Mouse (Mus musculus): Measurements from ENCODE around the gene Esd.

The Esd gene

DNA sequence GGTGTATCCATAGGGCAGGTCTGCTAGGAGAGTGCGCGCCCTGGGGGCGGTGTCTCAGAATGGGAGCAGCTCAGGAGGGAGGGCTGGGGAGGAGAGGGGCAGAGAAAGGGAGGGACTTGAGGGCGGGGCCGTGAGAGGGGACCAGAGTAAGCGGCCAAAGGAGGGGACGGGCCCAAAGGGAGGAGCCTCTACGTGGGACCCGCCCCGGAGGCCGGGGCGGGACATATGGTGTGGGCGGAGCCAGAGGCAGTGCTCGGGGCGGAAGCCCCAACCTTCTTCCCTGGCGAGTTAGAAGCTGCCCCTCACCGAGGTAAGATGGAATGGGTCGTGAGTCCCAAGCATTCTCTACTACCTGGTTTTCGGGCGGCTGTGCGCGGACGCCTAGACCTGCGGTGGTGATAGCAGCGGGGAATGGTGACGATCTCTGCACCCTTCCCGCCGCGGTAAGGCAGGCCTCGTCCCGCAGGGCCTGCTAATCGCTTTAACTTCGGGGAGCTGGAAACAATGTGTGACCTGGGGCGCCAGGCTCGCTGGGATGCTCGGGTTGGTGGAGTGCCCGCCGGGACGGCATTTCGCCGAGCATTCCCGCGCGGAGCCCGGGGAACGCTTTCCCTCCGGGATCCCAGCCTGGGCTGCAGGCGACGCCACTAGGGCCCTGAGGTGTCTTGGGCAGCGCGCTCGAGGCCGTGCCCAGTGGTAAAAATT is at the start of gene Esd:
Gene Esd (plus strand): TSS at position 219 of the 705 bp plus-strand sequence.
- DNase-seq (ENCODE audit: low spot score) = peak; percentile 90

DNA sequence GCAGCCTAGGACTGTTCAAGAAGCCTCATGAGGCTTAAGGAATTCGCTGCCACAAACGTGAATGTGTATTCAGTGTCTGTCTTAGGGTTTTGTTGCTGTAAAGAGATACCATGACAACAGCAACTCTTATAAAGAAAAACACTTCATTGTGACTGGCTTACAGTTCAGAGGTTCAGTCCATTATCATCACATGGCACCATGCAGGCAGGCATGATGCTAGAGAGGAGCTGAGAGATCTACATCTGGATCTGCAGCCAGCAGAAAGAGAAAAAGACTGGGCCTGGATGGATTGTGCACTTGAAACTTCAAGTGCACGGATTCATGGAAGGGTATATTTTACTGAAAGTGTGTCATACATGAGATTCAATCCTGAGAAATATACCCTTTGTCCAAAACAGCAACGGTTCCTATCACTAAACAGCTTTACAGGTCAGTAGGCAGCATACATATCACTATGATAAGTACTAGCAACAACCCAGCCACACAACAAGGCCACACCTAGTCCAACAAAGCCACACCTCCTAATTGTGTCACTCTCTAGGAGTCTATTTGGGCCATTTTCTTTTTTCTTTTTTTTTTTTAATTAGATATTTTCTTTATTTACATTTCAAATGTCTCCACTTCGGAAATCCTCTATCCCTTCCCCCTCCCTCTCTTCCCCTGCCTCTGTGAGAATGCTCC is 47.7 kb upstream of the Esd start:
- DNase-seq (ENCODE audit: low spot score) = no peak

DNA sequence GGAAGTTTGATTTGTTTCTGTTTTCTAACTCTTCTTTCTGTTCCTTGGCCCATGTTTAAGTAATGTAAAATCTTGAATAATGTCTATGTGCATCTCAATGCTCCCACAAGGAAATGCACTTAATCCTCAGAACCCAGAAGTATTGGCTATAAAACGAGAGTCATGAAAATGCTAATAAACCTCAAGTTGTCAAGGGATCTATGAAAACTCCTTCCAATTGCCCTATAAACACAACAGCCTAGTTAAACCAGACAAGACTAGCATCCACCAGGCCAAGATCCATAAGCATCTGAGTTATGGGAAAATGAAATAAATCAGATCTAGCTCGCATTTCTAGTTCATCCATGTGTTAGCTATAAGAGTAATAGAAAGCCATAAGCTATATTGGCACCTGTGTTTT is 40.1 kb upstream of the Esd start:
- DNase-seq (ENCODE audit: low spot score) = no peak

DNA sequence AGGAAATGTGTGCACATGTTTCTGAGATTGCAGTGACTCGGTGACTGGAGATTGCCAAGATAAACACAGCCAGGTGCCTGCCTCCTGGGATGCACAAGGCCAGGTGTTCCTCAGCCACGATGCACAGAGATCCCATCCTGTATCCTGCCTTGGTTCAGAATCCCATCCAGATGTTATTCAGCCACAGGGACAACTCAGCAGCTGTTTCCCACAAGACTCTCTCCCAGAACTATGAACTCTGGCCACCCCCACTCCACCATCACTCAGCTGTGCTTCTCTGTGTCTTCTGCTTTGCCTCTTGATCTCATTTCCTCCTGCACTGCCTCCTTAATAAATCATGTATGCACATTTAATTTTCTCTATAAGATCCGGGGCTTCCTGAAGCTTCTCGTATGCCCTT is 35.3 kb upstream of the Esd start:
- no peak for DNase-seq (ENCODE audit: low spot score)

DNA sequence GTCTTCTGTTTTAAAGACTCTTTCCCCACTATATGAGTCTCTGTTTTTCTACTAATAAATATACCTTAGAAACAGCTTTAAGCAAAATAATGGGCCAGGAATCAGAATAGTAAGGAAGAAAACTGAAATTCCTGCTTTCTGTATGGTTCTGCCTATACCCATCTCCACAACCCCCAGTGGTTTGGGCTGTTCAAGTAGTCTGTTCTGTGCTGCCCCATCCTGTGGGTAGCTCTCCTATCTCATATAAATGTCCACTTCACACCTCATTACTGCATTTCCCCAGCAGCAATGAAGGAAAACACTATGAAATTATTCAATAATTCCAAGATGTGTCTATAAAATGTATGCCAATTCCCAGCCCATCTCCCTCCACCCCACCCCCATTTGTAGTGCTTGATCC is 34.7 kb upstream of the Esd start:
- DNase-seq (ENCODE audit: low spot score) = no peak

DNA sequence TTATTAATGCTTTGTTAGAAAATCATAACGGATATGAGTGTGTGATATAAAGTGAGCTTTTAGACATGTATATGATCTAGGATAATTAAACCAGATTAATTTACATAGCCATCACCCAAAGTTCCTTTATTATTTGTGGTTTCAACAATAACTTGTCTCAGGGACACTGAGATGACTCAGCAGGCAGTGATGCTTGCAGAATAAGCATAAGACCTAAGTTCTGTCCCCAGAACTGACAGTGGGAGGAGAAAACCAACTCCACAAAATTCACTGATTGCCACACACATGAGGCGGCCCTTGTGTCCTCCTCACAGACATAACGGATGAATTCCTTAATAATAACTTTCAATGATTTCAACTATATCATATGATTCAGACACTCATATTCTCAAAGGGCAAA is 32.9 kb upstream of the Esd start:
- DNase-seq (ENCODE audit: low spot score) = no peak

DNA sequence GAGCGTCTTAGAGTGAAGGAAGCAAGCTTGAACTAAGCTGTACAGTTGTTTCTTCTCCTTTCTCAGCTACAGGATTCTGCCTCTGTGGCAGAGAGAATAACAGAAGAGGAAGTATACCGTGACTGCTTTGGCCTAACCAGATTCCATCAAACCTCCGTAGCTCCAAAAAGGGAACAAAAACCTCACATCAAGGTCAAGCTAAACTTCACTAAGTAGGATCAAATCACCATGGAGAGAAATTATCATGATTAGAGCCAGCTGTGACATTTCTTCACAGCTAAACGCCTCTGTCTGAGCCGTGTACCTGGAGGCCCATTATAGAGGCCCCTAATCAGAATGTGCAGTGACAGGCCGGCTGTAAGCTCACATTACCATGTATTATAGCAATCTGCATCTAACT is 28.2 kb upstream of the Esd start:
- DNase-seq (ENCODE audit: low spot score) = no peak

DNA sequence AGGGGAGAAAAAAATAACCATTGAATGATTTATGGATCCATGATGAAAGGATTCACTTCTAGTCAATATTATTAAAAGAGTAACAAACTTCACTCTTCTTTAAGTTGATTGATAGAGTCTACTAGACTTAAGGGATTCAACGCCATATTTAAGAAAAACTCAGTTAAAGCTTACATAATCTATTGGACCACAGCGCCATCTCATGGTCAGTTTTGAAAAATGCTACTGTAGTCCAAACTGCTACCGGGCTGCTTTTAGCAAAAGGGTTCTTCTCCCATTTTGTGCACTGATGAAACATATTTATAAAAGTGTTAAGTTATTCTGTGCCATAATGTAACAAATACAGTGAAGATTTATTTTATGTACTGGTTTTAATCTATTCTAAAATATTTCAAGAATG is 23.0 kb upstream of the Esd start:
- peak; percentile 30 for DNase-seq (ENCODE audit: low spot score)

DNA sequence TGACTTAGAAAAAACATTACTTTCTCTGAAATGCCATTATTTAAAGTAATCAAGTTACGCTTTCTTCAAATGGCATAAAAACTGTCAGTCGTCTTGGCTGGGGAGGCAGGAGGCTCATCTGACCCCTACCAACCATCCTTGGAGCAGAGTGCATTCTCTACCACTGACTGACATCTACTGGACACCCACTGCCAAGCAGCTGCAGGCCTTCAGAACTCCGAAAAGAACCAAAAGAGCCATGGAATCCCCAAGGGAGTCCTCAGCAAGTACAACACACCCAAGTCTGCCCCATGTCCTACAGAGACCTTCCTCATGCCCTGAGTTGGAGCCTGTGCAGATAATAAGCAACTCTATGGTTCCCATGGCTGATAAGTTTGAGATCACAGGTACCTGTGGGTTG is 8.6 kb upstream of the Esd start:
- DNase-seq (ENCODE audit: low spot score) = no peak

DNA sequence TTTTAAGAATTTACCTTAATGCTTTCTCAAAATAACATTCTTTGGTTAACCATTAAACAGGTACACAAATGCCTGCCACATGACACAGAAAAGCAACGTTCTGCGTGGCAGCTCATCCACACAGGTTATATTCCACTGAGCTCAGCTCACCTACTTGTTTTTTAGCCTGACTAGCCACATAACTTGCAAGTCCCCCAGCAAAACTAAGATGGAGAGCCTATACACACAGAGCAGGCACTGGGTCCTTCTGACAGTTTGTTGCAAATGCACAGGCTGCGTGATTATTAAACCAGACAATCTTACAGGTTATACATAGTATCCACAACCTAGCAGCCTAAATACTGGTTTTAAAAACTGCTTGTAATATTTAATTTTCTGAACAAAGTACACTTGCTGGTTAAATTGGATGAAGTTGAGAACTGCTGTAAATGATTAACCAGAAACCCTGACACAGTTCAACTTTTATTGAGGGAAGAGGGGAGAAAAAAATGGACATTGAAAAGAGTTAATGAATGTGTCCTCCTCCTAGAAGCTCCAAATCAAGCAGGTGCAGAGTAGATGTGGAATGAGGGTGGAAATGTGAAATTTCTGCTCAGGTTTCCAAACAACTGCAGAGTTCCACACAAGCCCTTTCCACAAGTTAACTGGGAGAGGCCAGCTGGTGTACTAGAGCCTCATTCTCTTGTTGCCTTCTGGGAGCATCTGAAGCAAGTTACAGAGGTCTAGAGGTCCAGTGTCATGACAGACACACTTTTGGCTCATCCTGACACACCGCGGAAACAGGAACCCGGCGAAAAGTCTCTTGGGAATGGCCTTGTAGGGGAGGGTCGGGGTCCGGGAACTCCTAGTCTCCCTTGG is 647 bp upstream of the Esd start:
- no peak for DNase-seq (ENCODE audit: low spot score)

DNA sequence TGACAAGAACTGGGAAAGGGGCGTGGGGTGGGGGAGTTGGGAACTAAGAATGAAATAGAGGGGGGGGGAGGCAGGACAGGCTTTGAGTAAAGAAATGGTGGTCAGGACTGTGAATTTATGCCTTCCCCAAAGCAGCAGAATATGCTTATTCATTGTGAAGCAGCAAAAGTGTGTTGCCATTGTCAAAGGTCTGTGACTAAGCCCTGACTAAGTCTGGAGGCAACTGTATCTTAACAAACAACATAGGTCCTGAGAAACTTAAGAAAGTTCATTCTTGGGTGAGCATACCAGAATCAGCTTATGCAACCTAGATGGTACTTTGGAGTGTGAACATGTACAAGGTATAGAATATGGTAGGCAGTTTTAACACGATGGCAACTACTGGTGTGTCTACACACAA is 1.3 kb downstream of the Esd start:
- DNase-seq (ENCODE audit: low spot score) = no peak

DNA sequence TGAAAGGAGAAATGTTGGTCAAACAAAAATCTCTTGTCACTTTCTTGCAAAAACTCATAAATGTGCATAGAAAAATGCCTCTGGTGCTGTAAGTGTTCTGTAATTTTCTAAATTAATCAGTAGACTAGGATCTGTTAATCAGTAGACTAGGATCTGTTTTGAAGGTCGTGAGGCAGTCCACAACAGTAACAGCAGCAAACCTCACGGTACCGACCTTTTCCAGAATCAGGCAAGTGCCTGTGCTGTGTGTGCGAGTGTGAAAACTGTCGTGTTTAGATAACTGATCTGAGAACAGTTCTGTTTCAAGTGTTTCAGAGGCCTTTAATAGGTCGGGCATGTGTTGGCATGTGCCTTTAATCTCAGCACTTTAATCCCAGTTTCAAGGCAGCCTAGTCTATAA is 3.4 kb downstream of the Esd start:
- DNase-seq (ENCODE audit: low spot score) = no peak

DNA sequence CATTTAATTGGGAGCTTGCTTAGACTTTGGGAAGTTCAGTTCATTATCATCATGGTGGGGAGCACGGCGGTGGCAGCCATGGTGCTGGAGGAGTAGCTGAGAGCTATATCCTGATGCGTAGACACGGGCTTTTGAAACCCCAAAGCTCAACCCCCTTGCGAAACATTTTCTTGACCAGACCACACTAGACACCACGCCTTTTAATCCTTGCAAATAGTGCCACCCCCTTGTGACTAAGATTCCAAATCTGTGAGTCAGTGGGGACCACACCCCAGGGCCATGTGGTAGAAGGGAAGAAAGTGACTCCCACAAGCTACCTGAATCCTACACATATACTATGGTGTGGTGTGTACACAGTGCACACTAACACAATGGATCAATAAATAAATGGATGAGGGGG is 4.8 kb downstream of the Esd start:
- no peak for DNase-seq (ENCODE audit: low spot score)

DNA sequence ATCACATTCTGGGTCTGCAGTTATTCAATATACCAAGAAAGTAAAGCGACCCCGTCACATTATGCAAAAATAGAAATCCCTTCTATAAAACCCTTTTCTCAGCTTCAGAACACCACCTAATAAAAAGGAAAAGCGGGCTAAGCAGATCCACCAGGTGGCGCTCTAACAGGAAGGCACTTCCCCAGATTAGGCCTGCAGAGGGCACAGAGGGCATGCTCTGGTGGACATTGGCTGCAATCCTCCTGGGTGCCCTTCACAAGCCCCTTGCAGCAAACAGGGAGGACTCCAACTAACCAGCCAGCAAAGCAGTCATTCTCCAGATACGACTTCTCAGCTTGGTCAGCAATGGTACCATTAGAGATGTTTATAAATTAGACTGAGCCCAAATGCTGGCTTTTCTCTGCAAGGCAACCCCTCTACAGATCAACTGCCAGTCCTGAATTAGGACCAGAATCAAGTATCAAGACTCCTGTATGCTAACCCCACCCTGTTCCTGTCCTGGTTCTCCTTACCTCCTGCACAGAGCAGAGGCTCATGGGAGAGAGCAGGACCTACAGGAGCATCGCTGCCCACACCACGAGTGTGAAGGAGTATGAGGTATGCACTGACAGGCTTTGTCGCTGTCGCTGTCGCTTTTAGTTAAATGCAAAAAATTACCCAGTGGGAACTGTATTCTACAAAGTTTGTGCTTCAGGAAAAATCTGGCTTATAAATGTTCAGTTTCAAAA is 32.3 kb downstream of the Esd start:
- peak; percentile 77 for DNase-seq (ENCODE audit: low spot score)

DNA sequence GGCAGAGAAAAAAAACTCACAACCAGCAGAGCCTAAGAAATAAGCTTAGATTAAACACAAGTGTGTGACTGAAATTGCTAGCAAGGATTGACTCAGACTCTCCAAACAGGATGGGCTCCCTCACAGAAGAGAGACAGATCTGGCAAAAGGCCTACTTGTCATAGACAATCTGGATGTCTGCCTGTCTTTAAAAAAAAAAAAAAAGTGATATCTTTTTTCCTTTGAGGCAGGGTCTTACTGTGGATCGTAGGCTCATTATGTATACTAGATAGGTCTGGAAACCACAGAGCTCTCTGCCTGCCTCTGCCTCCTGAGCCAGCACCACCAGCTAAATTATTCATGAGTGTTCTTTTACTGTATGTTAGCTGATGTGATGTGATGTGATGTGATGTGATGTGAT is 35.8 kb downstream of the Esd start:
- DNase-seq (ENCODE audit: low spot score) = no peak

DNA sequence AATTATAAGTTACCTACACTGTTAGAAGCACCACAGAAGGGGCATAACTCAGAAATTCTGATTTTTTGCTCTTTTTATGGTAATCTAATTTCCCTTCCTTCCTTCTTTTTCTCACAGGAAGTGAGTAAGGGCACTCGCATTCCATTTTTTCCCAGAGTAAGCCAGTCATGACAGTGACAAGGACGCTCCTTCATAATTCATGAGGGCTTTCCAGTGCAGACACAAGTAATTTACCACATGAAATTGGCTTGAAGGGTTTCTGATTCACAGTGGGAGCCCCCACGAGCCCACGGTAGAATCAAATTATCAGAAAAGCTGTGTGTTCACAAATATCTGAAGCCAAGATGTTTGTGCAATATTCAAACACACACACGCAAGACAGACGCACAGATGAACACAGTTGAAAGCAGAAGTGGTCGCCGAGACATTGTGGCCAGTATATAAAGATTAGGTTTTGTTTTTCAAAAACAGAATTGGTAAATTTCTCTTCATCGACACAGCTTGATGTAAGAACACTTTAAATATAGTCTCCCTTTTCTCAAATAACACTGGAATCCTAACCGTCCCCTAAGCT is 42.0 kb downstream of the Esd start:
- no peak for DNase-seq (ENCODE audit: low spot score)

DNA sequence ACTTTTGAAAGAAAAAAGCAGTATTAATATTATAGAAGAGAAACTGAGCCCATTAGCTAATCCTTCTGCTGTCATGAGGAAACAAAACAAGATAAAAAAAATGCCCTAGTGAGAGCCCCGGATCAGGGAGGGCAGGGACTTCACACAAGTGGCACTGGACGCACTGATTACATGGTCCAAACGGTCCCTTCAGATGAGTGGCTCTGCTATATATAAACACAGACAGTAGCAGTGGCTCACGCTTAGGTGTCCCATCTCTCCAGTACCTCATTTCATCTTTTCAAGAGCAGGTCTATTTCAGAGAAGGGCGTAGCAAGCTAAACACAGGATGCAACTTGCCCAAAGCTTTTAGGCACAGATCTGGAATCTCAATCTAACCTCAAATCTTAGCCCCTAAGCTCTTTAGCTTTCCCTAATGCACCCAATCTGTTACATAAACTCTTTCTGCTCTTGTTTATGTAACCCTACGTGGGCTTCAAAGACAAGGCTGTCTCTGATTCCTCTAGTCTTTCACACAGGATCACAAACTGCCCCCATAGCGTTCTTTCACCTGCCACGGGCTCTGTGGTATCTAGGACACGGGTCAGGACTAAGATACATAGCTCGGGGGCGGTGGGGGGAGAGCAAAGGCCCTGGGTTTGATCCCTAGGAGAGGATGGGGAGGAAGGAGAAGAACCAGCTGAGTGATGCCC is 52.3 kb downstream of the Esd start:
- DNase-seq (ENCODE audit: low spot score) = no peak

DNA sequence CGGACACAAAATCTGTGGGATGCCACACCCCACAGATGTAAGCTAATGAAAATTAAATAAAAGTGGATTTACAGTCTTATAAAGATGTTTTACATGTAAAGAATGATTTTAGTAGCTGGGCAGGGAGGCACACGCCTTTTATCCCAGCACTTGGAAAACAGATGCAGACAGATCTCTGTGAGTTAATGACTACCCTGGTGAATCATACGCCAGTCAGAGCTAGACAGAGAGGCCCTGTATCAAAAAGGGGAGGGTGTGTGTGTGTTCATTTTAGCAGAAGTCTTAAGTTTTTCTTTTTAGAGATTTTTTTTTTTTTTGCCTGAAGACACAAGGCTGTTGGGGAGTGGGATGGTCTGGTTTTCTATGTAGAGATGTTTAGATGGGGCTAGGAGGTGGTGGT is 55.6 kb downstream of the Esd start:
- DNase-seq (ENCODE audit: low spot score) = no peak

DNA sequence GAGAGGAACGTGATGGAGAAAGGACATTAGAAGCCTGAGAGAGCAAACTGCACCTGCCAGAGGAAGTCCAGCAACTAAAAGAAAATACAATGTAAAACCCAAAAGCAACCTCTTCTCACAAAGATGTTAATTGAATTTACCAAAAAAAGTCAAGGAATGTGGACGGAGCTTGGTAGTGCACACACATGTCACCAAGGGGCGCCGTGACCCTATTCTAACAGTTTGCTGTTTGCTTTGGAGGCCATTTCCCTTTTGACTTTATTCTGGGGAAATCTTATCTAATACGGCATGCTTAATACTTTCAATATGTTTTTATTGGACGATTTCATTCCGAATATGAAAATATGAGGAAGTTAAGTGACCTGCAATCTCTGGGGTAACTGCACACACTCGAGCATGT is 56.7 kb downstream of the Esd start:
- DNase-seq (ENCODE audit: low spot score) = no peak

DNA sequence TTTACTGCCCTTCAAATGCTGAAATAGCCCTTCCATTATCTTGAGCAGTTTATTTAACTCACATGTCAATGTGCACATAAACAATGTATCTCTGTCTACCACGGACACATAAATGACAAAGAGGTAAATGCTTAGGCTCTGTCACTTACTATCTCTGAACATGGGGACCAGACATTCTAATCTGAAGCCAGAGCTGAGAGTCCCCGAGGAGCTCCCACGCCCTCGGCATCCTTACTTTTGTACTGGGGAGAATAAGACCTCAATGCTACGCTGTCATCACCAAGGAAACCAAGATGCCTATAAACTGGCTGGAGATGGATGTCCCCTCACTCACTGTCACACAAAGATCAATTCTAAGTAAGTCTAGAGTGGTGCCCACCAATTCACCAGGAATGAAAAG is 58.4 kb downstream of the Esd start:
- no peak for DNase-seq (ENCODE audit: low spot score)

DNA sequence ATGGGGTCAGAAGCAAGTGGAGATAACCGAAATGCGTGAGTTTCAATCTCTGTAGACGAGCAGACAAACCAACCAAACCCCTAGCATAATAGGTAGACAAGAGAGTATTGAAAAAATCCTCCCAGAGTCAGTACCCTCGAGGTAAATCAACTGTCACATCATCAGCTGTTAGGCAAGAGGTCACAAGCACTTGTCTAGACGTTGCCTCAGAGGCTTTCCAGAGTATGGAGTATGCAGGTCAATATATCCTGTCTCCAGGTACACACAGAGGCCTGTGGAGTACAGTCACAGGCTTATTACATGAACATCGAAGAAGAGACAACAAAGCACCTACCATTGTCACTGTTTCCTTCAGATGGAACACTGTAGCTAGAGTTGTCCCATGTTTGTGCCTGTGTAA is 60.7 kb downstream of the Esd start:
- no peak for DNase-seq (ENCODE audit: low spot score)

DNA sequence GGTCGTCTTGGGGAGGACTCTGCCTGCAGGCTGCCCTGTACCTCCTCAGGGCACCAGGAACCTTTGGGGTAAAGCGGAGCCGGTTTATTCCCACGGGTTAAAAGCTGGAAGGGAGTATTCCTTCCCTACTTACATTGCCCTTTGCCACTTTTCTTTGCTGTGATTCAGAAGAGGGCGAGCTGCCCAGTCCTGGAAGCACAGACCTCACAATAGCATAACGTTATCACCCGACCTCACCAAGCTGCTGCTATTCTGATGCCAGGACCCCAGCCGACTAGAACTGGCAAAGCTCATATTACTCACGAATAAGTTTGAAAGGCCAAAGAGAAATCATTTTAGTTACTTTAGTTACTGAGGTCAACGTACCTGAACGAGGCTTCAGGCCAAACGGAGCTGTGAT is 62.8 kb downstream of the Esd start:
- DNase-seq (ENCODE audit: low spot score) = no peak

Measured in layer of hippocampus, adult 11-12 months (tissue).